Mouse (Mus musculus) intestine, postnatal 0 days (tissue): ENCODE results near the gene Gm7951. TPM values are rescaled to one million over a fixed set of nuclear protein-coding genes. Genes with fewer than 3 reads are reported as not detected.
"Not testable (repeated sequence)": the region's sequence is repeated elsewhere in the genome, so short reads cannot be mapped to it uniquely, and the experiment has no call there.

Experiments used
- ATAC-seq: fragments of 200-750 bp; cut with Nextera tagmentation; 2 replicates; pipeline ENCODE4 v1.8.0; 2017; ENCODE audit warnings: mild to moderate bottlenecking, moderate TSS enrichment, moderate library complexity
- H3K27ac ChIP-seq: fragments of 300-500 bp; sonication (generic); 2 replicates; pipeline ENCODE4 v1.5.1; 2014; ENCODE audit warnings: mild to moderate bottlenecking, low read depth, low read length, moderate library complexity
- H3K27me3 ChIP-seq: fragments of 300-500 bp; sonication (generic); replicated peaks from 2 replicates; pipeline ENCODE4 v1.6.1; 2014; ENCODE audit warnings: low read length, mixed read lengths; ENCODE audit not compliant: control insufficient read depth, insufficient read depth
- H3K36me3 ChIP-seq: fragments of 300-500 bp; sonication (generic); 2 replicates; pipeline ENCODE4 v1.6.1; 2014; ENCODE audit warnings: mild to moderate bottlenecking, moderate library complexity; ENCODE audit not compliant: control insufficient read depth, insufficient read depth
- H3K4me1 ChIP-seq: fragments of 300-500 bp; sonication (generic); replicated peaks from 2 replicates; pipeline ENCODE4 v1.6.1; 2014; ENCODE audit warnings: antibody characterized with exemption, low read length, mixed read lengths; ENCODE audit not compliant: control insufficient read depth, insufficient read depth
- H3K4me2 ChIP-seq: fragments of 300-500 bp; sonication (generic); replicated peaks from 2 replicates; pipeline ENCODE4 v1.6.1; 2014; ENCODE audit warnings: low read depth, mild to moderate bottlenecking, moderate library complexity
- H3K4me3 ChIP-seq: fragments of 300-500 bp; sonication (generic); 2 replicates; pipeline ENCODE4 v1.5.1; 2014; ENCODE audit warnings: low read depth, low read length
- H3K9ac ChIP-seq: fragments of 300-500 bp; sonication (generic); 2 replicates; pipeline ENCODE4 v1.6.1; 2014; ENCODE audit warnings: mild to moderate bottlenecking, low read depth, low read length
- H3K9me3 ChIP-seq: fragments of 300-500 bp; sonication (generic); 2 replicates; pipeline ENCODE4 v1.6.1; 2016; ENCODE audit warnings: mixed run types; ENCODE audit not compliant: control insufficient read depth
- WGBS: fragments of 180-500 bp; shearing (Covaris S2); extraction: QIAGEN DNeasy Blood & Tissue Kit; methylation state at CpG from one replicate; pipeline ENCODE4 v1.1.7; 2014; 5-methylcytosine and 5-hydroxymethylcytosine counted together
- polyA plus RNA-seq: library from polyadenylated mRNA; unstranded; fragments of >200 nt; fragmentation: Nextera tagmentation; extraction: Ambion mirVana; gene quantifications from 2 replicates; pipeline ENCODE4 v1.2.1, GENCODE M21; 2015

Gm7951 gene
- polyA plus RNA-seq = not detected in 2 replicates

GRCm38 (mm10) chr14:42117269-42117668, at the start of gene Gm7951:
TSS of gene Gm7951 (minus strand) at chr14:42117369.
- not testable (repeated sequence) for H3K27me3 ChIP-seq, ATAC-seq, H3K27ac ChIP-seq, H3K4me2 ChIP-seq, H3K4me3 ChIP-seq, H3K36me3 ChIP-seq, H3K4me1 ChIP-seq, H3K9me3 ChIP-seq, H3K9ac ChIP-seq
- no CpG with 5 or more reads among the region's 2 CpGs for WGBS

- WGBS = 89% methylated on average over 1 of the region's 2 CpGs
- not testable (repeated sequence) for H3K4me3 ChIP-seq, H3K4me2 ChIP-seq, ATAC-seq, H3K9me3 ChIP-seq, H3K27ac ChIP-seq, H3K9ac ChIP-seq, H3K4me1 ChIP-seq, H3K36me3 ChIP-seq, H3K27me3 ChIP-seq
Measured at GRCm38 (mm10) chr14:42162522-42162921, 45.4 kb upstream of the Gm7951 start, which contains the start of gene Gm17027. TSS of gene Gm17027 (minus strand) at chr14:42162622.

- H3K9ac ChIP-seq, H3K4me1 ChIP-seq, ATAC-seq, H3K4me2 ChIP-seq, H3K4me3 ChIP-seq, H3K9me3 ChIP-seq, H3K27ac ChIP-seq, H3K27me3 ChIP-seq, H3K36me3 ChIP-seq: not testable (repeated sequence)
- 79% methylated on average over 5 of the region's 8 CpGs for WGBS
Measured at GRCm38 (mm10) chr14:42134571-42134970, 17.4 kb upstream of the Gm7951 start.

- not testable (repeated sequence) for ATAC-seq, H3K4me1 ChIP-seq
- 46% methylated on average over 9 of the region's 14 CpGs for WGBS
Measured at GRCm38 (mm10) chr14:42133806-42134205, 16.6 kb upstream of the Gm7951 start.

More at GRCm38 (mm10) chr14:42133806-42134205, 16.6 kb upstream of the Gm7951 start:
- not testable (repeated sequence) for H3K4me2 ChIP-seq, H3K9me3 ChIP-seq, H3K27me3 ChIP-seq, H3K27ac ChIP-seq, H3K9ac ChIP-seq, H3K4me3 ChIP-seq, H3K36me3 ChIP-seq

Other genes with a start within 250 kb of the Gm7951 start
- not detected in 2 replicates for gene Gm7980, start 210.1 kb downstream of the Gm7951 start, polyA plus RNA-seq
- gene 1700049E17Rik1, start 192.4 kb downstream of the Gm7951 start, polyA plus RNA-seq = not detected in 2 replicates
- not detected in 2 replicates for gene 1700024B05Rik, start 173.4 kb downstream of the Gm7951 start, polyA plus RNA-seq
- not detected in 2 replicates for gene Gm6401, start 149.4 kb downstream of the Gm7951 start, polyA plus RNA-seq
- gene Gm3543, start 134.0 kb downstream of the Gm7951 start, polyA plus RNA-seq = not detected in 2 replicates
- not detected in 2 replicates for gene Gm17027, start 45.3 kb upstream of the Gm7951 start, polyA plus RNA-seq
- not detected in 2 replicates for gene Gm3573, start 73.4 kb upstream of the Gm7951 start, polyA plus RNA-seq
- not detected in 2 replicates for gene Gm17026, start 142.7 kb upstream of the Gm7951 start, polyA plus RNA-seq
- not detected in 2 replicates for gene Gm9611, start 180.0 kb upstream of the Gm7951 start, polyA plus RNA-seq
- gene Gm7995, start 192.8 kb upstream of the Gm7951 start, polyA plus RNA-seq = not detected in 2 replicates